Mouse (Mus musculus): ENCODE data around the gene 1810009J06Rik. TPM values are rescaled to one million over a fixed set of nuclear protein-coding genes. Genes with fewer than 3 reads are reported as not detected.
"Not testable (repeated sequence)": the region's sequence is repeated elsewhere in the genome, so short reads cannot be mapped to it uniquely, and the experiment has no call there.

1810009J06Rik gene
- polyA plus RNA-seq (2015; fragmentation: Nextera tagmentation; extraction: Ambion mirVana): not detected in 2 replicates

GRCm38 (mm10) chr6:40964454-40964853 lies at the start of gene 1810009J06Rik:
TSS of gene 1810009J06Rik (plus strand) at chr6:40964754.
- ATAC-seq (replicated peaks): not testable (repeated sequence)

GRCm38 (mm10) chr6:40919954-40920353 lies 44.6 kb upstream of the 1810009J06Rik start:
- Histone ChIP-seq H3K27me3 (replicated peaks) (no peaks in the 10 kb centered on the region), H3K9me3 (no peaks in the 10 kb centered on the region), H3K27ac (no peak overlapping the region), H3K4me1 (no peaks in the 10 kb centered on the region), H3K36me3 (replicated peaks) (no peaks in the 10 kb centered on the region), H3K4me2 (no peak overlapping the region), H3K9ac (no peak overlapping the region), H3K4me3 (no peak overlapping the region)
- no peak for ATAC-seq (replicated peaks)
- 85% methylated on average over 4 of the region's 4 CpGs for WGBS

More at GRCm38 (mm10) chr6:40964454-40964853, at the start of gene 1810009J06Rik:
- not testable (repeated sequence) for H3K9ac ChIP-seq; H3K4me2 ChIP-seq; H3K27ac ChIP-seq; H3K4me1 ChIP-seq; H3K4me3 ChIP-seq; H3K36me3 ChIP-seq (replicated peaks); H3K27me3 ChIP-seq (replicated peaks); H3K9me3 ChIP-seq
- 89% methylated on average over 2 of the region's 2 CpGs for WGBS

GRCm38 (mm10) chr6:40940457-40940856 lies 24.1 kb upstream of the 1810009J06Rik start, which contains the start of gene 1700074P13Rik:
TSS of gene 1700074P13Rik (minus strand) at chr6:40940557.
- H3K4me2 ChIP-seq: no peak within 1 kb of the TSS
- no peak for ATAC-seq (replicated peaks)
- no peak within 1 kb of the TSS for H3K27ac ChIP-seq
- no peak within 1 kb of the TSS for H3K9ac ChIP-seq
- no peaks in the 10 kb centered on the region for H3K4me1 ChIP-seq
- H3K27me3 ChIP-seq (replicated peaks): no peaks in the 10 kb centered on the region
- 91% methylated on average over 10 of the region's 10 CpGs for WGBS
- no peak within 1 kb of the TSS for H3K4me3 ChIP-seq
- no peaks in the 10 kb centered on the region for H3K9me3 ChIP-seq
- no peaks in the 10 kb centered on the region for H3K36me3 ChIP-seq (replicated peaks)

GRCm38 (mm10) chr6:40951770-40952169 lies 12.8 kb upstream of the 1810009J06Rik start, which contains the start of gene Gm4744:
TSS of gene Gm4744 (minus strand) at chr6:40951870.
- ATAC-seq (replicated peaks): no peak
- H3K9me3 ChIP-seq: no peaks in the 10 kb centered on the region
- no peak within 1 kb of the TSS for H3K27ac ChIP-seq
- no peak within 1 kb of the TSS for H3K4me3 ChIP-seq
- H3K36me3 ChIP-seq (replicated peaks): no peaks in the 10 kb centered on the region
- no peak within 1 kb of the TSS for H3K4me2 ChIP-seq
- no peaks in the 10 kb centered on the region for H3K4me1 ChIP-seq
- H3K27me3 ChIP-seq (replicated peaks): no peaks in the 10 kb centered on the region
- no peak within 1 kb of the TSS for H3K9ac ChIP-seq

GRCm38 (mm10) chr6:40953716-40954115 lies 10.8 kb upstream of the 1810009J06Rik start:
- no peak for ATAC-seq (replicated peaks)
- Histone ChIP-seq H3K27ac (no peak overlapping the region), H3K4me1 (no peaks in the 10 kb centered on the region)

GRCm38 (mm10) chr6:40999379-40999778 lies 34.8 kb downstream of the 1810009J06Rik start, which contains the start of gene Gm2663:
TSS of gene Gm2663 (minus strand) at chr6:40999479.
- not testable (repeated sequence) for H3K36me3 ChIP-seq (replicated peaks); H3K4me2 ChIP-seq; H3K27me3 ChIP-seq (replicated peaks); H3K27ac ChIP-seq; H3K4me1 ChIP-seq; H3K9ac ChIP-seq; ATAC-seq (replicated peaks); H3K4me3 ChIP-seq; H3K9me3 ChIP-seq

More at GRCm38 (mm10) chr6:40953716-40954115, 10.8 kb upstream of the 1810009J06Rik start:
- Histone ChIP-seq H3K27me3 (replicated peaks) (no peaks in the 10 kb centered on the region), H3K9me3 (no peaks in the 10 kb centered on the region), H3K9ac (no peak overlapping the region), H3K4me2 (no peak overlapping the region), H3K4me3 (no peak overlapping the region), H3K36me3 (replicated peaks) (no peaks in the 10 kb centered on the region)
- 71% methylated on average over 2 of the region's 2 CpGs for WGBS

GRCm38 (mm10) chr6:41015065-41015464 lies 50.5 kb downstream of the 1810009J06Rik start:
- WGBS: 67% methylated on average over 4 of the region's 4 CpGs
- Histone ChIP-seq H3K4me3 (no peak overlapping the region), H3K27me3 (replicated peaks) (no peaks in the 10 kb centered on the region), H3K9me3 (no peaks in the 10 kb centered on the region), H3K4me1 (no peaks in the 10 kb centered on the region), H3K9ac (no peak overlapping the region), H3K4me2 (no peak overlapping the region), H3K36me3 (replicated peaks) (no peaks in the 10 kb centered on the region), H3K27ac (no peak overlapping the region)
- ATAC-seq (replicated peaks): no peak

Other genes with a start within 250 kb of the 1810009J06Rik start
- not detected in 2 replicates for gene Moxd2, start 77.3 kb upstream of the 1810009J06Rik start, polyA plus RNA-seq (2015; fragmentation: Nextera tagmentation; extraction: Ambion mirVana)
- gene Prss58, start 64.4 kb upstream of the 1810009J06Rik start, polyA plus RNA-seq (2015; fragmentation: Nextera tagmentation; extraction: Ambion mirVana): not detected in 2 replicates
- gene 1700074P13Rik, start 24.2 kb upstream of the 1810009J06Rik start, polyA plus RNA-seq (2015; fragmentation: Nextera tagmentation; extraction: Ambion mirVana): not detected in 2 replicates
- not detected in 2 replicates for gene Gm4744, start 12.9 kb upstream of the 1810009J06Rik start, polyA plus RNA-seq (2015; fragmentation: Nextera tagmentation; extraction: Ambion mirVana)
- not detected in 2 replicates for gene Gm2663, start 34.7 kb downstream of the 1810009J06Rik start, polyA plus RNA-seq (2015; fragmentation: Nextera tagmentation; extraction: Ambion mirVana)
- not detected in 2 replicates for gene 2210010C04Rik, start 70.8 kb downstream of the 1810009J06Rik start, polyA plus RNA-seq (2015; fragmentation: Nextera tagmentation; extraction: Ambion mirVana)